Mouse (Mus musculus): ENCODE results near the gene Gpc6.
"Not testable (repeated sequence)": the region's sequence is repeated elsewhere in the genome, so short reads cannot be mapped to it uniquely, and the experiment has no call there.

Gene Gpc6

DNA sequence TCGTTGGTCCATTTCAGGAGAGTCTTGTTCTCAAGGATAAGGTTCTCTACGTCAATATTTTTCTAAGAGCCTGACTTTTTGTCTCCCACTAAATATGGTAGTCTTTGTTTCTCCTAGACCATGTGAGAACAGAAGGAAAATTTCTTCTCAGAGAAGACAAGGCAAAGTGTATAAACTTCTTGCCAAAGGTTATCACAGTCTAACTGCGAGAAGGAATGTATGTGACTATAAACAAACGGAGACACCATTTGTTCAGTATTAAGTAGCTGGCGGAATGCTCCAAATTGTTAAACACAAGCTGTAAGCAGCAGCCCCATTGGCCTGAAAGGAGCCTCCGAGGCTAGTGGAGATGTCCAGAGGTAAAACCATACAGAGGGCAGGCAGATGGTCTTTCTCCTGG lies 454.9 kb downstream of the Gpc6 start:
- no peak for DNase-seq

DNA sequence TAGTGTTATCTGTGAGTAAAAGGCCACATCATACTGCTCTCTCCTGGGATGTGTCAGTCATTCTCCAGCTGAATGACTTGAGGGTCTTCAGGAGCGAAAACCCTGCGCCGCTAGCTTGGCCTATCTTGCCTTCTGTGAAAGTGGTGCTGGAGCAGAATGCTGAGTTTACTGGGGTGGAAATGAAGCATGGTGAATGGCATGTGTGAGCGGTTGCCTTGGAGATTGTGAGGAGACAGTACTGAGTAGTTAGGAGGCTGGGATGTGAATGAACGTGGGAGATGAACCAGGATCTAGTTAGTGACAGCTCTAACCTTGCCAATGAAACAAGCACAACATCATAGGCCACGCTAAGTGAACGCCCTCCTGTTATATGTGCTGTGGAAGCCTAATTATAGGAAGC lies 458.1 kb downstream of the Gpc6 start:
- DNase-seq, result no peak

DNA sequence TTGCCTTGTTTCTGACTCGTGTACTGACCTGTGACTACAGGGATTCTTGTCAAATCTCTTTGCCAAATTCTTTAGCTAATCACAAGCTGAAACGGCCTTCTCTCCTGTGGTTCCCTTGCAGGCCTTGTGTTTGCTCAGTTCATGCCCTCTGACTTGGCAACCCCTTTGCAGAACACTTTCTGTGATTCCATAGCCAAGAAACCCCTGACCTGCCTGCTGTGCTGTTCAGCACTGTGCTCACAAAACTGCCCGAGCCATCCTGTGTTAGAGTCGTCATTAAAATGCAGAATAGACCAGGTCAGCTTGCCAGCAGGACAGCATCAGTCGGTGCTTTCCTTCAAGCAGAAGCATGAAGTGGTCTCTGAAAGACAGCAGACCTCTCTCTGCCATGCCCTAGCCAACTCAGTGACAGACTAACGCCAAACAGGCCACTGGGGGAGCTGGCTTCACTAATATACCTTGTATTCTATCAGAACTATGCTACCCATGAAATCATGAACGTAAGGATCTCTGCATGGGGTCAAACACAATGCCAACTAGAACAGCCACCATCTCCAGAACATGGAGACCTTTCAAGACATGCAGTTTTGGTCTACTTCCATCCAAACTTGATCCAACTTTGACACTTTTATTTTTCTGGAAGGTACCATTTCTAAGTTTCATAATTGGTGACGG lies 459.1 kb downstream of the Gpc6 start:
- peak; percentile 7 to 23 for DNase-seq

DNA sequence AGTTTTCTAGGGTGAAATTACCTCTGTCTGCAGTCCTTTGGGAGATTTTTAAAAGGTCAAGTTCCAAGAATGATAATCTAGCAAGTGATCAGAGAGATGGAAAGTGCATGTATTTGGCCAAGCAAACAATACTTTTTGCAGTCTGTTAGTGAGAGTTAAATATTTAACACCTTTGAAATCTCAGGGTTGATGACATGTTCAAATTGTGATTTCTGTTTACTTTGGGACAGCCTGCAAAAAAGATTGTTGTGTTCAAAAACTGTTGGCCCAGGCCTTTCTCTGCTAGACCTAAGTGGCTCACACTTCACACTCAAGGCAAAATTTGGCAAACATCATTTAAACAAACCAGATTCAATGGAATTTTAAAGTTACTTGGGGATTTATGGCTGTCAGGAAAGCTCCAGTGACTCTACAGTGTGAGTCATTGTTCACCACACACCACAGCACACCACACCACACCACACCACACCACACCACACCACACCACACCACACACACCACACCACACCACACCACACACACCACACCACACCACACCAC lies 460.7 kb downstream of the Gpc6 start:
- DNase-seq, result no peak

DNA sequence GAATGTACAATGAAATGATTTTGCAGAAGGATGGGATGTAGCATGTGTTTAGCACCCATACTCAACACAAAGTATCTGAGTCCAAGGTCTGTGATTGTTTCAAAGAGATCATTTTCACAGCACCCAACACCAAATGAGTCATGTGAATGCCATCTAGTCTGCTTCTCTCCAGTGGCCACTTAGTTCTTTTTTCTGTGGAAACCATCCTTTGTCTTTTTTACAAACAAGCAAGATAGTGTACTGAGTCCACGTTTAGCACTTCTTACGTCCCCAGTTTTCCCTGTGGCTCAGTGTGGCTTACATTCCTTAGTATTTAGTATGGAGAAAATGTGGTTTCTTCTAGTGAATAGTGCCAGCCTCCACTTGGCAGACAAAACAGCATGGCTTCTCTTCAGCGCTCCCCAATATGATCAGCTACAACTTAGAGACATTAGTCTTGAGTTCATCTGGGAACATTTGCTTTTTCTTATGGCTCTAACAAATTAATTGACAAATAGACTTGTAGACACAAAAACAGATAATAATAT lies 465.7 kb downstream of the Gpc6 start:
- DNase-seq, result no peak

DNA sequence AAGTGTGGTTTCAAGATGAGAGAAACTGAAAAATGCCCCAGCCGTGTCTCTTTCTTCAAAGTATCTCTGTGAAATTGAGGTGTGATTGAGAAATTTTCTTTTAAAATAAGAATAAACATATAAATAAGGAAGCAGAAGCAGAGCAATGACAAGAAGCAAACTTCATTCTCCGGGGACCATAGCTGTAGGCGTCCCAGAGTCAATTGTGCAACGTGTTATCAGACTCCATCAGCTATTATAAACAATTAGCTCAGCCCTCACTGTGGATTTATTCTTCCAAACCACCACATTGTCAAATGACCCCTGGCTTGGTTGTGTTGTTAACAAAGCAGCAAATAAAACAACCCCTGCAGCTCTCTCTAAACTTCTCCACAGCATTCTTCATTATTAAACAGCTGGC lies 466.3 kb downstream of the Gpc6 start:
- DNase-seq, result no peak

DNA sequence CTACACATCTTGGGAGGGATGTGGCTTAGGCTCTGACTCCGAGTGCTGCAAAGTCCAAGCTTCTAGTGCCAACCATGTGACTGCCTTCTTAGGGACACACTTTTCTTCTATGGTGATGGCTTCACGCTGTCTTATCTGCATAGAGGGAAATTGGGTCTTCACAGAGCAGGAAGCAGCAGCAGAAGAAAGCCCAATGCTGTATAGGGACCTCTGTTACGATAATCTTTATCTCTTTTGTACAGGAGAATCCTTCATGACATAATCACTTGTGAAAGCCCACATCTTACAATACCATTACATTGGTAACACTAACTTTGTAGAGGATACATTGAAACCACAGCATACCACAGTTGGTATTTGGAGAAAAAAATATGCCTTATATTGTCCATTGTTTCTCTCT lies 472.1 kb downstream of the Gpc6 start:
- DNase-seq, result no peak

DNA sequence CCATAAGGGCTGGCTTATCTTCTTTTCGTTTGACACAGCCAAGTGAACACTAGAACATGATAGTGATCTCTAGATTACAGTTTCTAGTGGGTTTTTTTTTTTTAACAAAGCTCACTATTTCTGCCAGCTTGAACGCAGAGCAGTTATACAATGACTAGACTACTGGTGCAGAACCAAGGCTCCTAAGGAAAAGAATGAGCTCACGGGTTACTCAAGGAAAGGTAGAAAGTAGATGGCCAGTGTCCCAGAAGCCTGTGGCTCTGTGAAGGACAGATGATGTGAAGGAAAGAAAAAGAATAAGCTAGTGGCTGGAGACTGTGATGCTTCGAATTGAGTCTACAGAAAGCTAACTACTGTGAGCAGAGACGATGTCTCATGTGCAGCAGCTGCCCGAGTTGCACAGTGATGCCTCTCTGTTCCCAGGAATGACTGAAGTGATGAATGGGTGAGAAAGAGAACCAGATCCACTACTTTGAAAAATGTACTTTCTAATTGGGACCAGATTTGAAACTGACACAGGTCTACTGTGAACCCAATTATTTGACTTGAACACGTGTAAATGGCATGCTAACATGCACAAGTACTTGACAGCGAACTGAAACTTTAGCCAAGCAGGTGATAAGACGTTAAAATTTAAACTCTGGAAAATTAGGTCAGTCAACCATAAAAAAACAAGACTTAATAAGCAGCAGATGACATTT lies 482.9 kb downstream of the Gpc6 start:
- peak; percentile 15 to 17 for DNase-seq

DNA sequence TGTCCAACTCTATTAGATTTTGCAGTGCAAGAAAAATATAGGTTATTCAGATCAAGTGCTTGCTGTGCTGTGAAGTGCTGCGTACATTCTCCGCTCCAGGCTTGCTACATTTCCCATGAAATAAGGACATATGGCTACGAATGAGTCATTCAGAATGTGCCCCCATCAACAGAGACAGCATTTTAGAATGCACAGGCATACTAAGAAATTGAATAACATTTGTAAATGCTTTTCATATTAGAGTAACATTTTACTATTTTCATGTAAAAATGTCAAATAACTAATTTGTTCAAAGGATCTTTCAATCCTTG lies 483.4 kb downstream of the Gpc6 start:
- DNase-seq, result no peak

DNA sequence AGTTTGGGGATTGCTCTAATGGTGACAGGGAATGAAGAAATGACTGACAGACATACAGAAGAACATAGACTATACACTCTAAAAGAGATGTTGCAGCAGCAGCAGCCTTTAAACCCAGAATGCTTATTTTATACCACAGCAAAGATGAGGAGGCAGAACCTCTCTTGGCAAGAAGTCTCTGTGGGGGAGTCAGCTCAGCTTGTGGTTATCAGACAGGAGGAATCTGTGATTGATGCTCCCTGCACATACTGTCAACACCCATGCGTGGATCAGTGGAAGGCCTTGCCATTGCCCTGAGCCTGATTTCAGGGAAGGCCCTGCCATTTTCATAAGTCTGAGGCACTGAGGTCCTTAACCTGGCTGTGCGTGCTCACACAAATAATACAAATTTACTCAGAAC lies 484.7 kb downstream of the Gpc6 start:
- DNase-seq, result no peak

DNA sequence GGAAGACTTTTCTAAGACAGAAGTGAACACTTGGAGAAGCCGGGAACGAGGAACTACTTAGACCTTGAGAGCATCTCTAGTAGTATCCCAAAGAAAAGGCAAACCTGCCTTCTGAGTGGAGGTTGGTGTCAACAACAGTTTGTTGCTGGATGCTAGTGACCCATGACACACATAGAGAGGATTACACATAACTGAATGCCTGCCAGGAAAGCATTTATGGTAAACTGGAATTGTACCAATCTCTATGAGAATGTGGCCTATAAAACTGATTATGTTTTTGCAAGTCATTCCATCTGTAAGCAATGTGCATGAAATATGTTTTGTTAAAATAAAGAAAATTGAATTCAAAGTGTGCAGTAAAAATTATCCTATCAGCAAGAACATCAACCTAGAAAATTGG lies 485.4 kb downstream of the Gpc6 start:
- no peak for DNase-seq

DNA sequence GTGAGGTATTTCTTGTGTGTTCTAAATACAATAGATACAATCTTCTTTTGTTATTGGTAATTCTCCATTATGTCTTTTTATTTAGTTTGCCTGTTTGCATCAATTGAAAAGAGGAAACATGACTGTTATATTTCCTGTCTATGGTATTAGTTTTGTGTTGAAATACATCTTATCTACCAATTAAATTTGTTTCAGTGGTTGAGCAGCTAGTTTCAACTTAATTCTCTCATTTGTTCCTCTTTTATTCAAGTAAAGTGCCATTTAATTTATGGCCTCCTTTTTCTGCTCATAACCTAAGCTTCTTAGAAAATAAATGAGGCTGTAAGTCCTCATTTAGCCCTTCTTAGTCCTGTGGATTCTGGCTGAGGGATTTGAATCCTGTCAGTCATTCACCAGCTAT lies 489.9 kb downstream of the Gpc6 start:
- DNase-seq, result no peak

DNA sequence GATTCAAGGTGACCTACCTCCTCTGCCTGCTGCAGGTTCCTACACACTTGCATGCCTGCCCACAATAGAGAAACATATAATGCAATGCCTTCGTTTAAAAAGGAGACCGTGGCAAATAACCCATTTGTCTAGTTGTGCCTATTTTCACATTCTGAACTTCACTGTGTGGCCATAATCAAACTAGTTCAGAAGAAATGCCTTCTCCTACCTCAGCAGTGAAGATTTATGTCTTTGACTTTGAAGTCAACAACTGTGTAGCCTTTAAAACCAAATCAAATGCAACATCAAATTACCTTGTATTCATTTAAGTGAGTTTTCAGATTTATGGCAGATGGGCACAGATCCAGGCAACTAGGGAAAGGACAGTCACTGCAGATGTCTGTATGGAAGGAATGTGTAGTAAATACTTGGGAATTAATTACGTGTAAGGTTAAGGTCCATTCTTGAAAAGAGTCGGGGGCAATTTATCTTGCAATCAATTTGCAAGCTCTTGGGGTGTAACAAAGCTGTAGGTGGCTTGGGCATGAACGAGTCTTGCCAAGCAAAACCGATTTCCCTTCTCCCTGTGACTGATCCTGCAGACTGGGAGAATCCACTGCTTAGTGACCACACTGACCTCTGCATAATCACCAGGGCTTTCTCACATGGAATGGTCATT lies 494.6 kb downstream of the Gpc6 start:
- DNase-seq, result no peak

DNA sequence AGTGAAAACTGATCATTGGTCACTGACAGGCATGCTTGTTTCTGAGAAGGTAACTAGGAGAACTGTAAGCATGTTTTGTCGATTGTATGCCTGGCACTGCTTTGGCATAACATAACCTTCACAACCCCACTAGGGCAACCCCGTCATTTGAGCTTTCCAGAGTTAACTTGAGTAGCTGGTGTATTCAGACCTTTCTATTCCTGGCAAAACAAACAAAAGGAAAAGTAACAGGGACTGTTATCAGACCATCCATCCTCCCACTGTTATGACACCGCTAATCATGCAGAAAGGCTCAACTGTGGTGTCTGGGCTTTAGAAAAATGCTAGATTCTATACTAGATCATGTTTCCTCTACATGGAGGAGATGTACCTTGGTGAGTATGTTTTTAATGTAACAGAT lies 496.1 kb downstream of the Gpc6 start:
- no peak for DNase-seq

DNA sequence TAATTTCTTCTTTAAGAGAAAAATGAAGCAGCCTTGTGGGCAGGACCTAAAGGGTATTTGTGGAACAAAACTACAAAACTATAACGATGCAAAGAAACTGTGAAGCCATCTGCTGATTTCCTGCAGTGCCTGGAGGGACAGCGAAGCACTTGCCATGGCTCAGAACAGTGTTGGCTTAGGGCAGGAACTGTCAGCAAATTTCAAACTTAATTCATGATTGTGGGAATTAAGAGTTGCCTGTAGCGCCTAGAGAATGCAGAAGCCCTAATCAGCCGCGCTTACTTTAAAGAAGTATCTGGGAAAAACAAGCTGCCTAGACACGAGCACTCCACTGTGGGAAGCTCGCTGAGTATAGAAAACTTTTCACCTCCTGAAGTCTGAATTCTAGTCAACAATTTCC lies 501.0 kb downstream of the Gpc6 start:
- DNase-seq, result no peak

DNA sequence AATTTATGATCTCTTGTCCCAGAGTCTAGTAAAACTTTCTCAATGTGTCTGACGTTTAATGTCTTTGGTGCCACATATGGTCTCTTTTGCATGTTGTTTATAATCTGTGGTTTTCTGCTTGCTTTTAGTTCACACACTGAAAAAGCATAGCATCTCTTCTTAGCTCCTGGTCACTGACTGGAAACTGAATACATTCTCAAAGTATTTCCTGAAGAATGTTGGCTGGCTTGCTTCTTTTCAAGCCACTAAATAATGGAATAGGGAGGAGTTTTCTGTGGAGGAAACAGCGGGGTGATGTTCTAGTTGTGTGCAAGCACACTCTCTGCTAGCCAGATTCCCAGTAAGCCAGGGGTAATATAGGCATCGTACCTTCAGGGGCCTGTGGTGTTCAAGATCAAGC lies 502.7 kb downstream of the Gpc6 start:
- no peak for DNase-seq

DNA sequence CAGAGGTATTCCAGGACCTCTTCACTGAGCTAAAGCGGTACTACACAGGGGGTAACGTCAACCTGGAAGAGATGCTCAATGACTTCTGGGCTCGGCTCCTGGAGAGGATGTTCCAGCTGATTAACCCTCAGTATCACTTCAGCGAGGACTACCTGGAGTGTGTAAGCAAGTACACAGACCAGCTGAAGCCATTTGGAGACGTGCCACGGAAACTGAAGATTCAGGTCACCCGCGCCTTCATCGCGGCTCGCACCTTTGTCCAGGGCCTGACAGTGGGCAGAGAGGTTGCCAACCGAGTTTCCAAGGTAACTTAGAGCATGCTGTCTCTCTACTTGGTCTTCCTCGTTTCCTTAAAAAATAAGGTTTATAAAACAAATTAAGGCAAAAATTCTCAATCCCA lies 510.6 kb downstream of the Gpc6 start:
- no peak for DNase-seq

DNA sequence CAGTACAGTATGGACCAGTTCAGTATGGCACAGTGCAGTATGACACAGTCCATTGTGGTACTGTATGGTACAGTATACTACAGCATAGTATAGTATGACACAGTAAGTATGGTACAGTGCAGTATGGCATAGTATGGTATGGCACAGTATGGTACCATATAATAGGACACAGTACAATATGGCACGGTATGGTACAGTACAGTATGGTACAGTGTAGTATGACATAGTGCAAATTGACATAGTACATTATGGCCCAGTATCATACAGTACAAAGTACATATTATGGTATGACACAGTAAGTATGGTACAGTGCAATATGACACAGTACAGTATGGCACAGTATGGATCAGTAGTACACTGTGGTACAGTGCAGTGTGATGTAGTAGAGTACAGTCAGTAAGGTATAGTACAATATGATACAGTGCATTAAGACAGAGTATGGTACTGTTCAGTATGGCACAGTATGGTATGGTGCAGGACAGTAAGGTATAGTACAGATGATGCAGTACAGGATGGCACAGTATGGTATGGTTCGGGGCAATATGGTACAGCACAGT lies 521.6 kb downstream of the Gpc6 start:
- not testable (repeated sequence) for DNase-seq

DNA sequence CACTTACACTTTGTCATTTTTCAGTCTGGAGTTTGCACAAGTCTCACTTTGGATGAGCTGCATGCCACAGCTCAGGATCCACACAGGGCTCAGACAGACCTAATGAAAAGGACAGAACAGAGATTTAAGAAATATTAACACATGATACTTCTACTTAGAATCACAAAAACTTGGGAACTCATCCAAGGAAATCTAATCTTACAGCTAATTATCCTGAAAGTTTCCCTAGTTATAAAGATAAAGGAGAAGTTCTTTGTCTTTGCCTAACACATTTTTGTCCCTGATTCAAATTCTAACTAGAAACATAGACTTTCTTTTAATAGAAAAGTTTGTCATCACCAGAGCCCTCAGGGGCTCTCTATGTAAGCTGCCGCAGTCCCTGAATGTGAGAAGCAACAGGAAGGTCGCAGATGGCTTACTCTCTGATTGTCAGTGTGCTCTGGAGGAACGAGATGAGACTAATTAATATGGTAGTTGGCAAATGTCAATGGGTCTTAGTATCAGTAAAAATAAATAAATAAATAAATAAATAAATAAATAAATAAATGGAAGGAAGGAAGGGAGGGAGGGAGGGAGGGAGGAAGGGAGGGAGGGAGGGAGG lies 526.4 kb downstream of the Gpc6 start:
- no peak for DNase-seq

DNA sequence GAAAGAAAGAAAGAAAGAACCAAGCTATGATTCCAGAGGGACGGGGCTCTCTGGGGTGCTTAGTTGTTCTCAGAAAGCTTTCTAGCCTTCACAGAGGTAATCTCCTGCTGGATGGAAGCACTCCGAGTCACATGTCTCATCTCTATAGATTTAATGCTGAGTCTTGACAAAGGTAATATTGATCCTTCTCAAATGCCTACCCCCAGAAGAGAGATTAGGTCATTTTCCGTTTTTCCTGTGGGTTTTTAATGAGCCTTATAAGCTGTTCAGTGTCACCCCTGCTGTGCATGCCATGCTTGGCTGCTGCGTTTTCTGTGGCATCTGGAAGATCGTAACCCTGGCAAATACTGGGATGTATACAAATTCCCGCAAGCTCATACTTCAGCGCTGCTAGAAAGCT lies 527.0 kb downstream of the Gpc6 start:
- no peak for DNase-seq

DNA sequence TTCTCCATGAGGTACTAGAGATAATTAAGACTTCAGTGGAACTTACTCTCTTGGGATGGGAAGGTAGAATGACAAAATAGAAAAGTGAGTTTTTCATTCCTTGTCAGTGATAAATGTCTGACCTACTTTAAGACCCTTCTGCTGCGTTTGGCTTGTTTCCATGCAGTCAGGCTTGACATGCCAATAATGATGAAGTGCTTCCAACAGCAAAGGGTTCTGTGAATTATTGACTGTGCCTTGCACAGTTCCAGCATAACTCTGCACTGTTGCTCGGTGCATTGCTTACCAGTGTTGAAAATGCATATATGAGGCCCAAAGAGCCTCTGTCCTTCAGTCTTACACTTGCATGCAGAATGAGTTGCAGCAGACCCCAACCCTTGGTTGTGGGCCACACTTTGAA lies 548.3 kb downstream of the Gpc6 start:
- DNase-seq, result peak; percentile 13 to 22

DNA sequence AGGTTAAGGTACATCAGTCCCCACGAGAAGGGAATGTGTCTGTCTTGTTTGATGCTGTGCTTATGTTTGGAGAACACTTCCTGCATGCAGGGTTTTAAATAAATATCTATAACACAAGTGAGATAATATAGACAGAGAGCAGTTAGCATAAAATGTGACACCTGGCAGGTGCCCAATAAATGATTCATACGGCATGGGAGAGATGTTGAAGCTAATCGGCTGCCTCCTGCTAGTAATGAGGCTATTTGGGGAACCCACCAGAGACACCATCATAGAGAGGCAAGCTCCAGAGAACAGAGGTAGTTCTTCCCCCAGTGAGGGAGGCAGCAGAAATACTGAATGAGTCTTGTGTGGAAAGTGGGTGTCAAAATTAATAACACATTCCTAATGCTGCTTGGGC lies 553.8 kb downstream of the Gpc6 start:
- DNase-seq, result no peak

DNA sequence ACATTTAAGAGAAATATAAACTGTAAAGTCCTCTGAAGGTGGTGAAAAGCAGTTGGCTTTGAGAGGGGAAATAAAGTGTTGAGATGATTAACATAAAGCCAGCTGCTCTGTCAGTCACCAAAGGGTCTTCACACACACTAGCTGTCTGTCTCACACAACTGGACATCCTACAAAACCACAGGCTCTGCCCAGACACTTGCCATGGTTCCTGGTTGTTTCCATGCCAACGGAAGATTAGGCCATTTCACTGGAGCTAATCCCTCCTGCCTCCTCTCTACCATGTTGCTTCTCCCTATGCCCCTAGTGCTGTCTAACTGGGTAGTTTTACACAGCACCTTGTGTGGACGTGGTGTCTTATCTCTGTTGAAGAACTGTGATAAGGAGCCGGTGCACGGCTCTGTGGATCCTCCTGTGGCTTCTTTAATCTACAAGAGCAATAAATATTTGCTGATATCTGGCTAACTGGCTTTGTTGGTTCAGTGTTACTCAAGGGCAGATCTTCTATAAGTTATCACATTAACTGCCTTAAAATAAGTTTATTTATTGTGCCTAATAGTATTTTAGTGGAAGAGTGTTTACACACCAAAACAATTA lies 562.1 kb downstream of the Gpc6 start:
- no peak for DNase-seq
